Mouse (Mus musculus) natural killer cell, adult 2 months (primary cell): ENCODE data around the gene 4933403O08Rik.

Source experiments
- DNase-seq, 2 experiments: peaks; one replicate each; pipeline ENCODE4 v3.0.0; 2022; ENCODE audit warnings: low spot score in 2 of 2

4933403O08Rik gene

GRCm38 (mm10) chrX:112238749-112239148, at the start of gene 4933403O08Rik:
Gene 4933403O08Rik (plus strand): TSS chrX:112239049.
- DNase-seq = no peak

DNA sequence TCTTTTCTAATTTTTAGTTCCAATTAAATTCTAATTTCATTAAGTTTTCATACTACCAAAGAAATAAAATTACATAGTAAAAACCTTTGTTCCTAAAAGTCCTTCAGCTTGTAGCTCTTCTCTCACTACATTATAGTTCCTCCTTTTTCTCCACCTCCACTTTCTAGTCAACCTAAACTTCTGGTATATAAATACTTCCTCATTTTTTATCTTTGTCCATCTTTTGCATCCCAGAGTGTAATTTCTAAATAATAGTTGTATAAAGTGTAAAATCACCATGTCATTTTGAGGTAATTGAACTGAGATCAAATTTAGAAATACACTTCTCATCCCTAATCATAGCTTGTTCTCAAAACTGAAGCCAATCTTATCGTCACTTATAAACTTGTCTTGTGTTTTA, 4.1 kb downstream of the 4933403O08Rik start:
- no peak for DNase-seq

DNA sequence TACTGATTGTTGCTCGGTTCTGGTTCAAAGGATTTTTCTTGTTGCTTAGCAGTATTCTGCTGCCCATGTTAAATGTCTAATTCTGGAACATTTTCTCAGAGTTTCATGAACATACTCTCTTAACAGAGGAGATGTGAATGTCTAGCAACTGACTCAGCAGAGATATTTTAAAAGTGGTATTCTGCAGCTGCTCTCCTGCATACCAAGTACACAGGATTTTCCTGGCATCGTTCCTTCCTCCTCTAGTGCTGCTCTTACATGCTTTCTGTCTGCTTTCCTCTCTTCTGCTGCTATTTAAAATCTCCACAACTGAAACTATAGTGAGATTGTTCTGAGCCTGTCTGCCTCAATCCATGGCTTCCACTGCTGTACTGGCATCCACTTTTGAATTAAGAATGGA, 16.7 kb downstream of the 4933403O08Rik start:
- DNase-seq = no peak

GRCm38 (mm10) chrX:112273550-112273949, 34.7 kb downstream of the 4933403O08Rik start:
- no peak for DNase-seq
